Mouse (Mus musculus) spleen, postnatal 10 days (tissue): ENCODE measurements around the gene Phf7.
A peak's percentile ranks its signal among the peaks of the same experiment; 100 is the strongest.

ENCODE experiments used
- DNase-seq, 2 experiments: peaks; one replicate each; pipeline ENCODE4 v3.0.0; 2021 to 2022; ENCODE audit warnings: low spot score in 2 of 2

The Phf7 gene

DNA sequence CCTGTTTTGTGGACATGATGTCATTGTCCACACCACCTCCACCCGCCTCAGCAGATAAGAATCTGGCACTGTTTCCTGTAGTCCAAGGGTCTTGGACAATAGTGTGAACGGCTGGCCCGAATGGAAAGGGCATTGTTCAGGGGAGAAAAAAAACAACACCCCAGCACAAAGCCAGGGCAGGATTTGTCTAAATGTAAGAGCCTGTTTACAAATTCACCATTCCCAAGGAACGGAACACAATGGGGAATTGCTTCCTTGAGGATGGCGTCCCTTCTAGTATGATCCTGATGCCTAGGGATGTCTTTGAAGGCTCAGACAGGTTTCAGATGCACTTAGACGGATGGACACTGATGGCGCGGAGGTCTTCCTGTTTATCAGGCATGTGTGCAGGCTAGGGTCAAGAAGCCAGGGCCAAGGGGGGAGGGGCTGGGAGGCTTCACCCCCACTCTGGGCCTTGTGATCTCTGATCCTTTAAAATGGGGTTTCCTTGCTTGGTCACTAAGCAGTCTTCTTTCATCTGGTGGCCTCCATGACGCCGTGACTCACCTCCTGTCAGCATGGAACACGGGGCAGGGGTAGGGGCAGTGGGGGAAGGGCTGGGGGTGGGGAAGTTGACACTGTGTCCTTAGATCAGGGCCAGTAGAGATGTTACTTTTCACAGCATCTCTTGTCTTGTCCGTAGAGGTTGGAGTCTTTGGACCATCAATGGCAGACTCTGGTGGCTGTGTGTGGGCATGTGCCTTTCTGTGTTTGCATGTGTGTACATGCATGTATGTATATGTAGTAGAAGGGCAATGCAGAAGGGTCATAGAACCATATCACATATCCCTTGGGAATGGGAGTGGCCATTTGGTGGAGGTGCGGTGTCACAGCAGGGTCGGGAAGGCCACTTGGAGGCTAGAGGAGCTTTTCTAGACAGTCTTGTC, 17.8 kb downstream of the Phf7 start:
- no peak for DNase-seq

DNA sequence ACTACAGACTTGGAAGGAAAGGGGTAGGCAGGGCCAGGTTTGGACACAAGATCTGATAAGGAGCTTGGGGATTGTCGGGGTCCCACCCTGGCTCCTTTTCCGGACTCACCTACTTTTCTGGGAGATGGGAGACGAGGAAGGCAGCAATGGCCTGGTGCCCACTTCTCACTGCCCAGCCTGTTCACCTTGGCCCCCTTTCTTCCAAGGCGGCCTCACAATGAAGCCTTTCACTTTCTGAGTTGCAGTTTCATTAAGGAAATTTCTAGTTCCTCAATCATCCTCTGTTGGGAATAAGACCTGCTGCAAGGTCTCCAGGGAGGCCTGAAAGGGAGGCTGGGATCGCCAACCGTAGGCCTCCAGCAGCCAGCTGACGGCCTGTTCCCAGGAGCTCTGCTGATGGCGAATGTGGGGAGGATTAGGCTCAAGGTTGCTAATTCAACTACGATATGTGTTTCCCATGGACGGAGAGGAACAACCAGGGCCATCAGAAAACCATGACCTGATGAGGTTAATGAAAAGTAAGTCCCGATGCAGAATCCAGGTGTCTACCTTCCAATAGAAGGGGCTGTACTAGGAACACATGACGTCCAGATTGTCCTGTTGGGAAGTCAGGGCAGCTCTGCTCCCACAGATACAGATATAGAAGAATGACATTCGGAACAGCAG, 18.6 kb downstream of the Phf7 start:
- no peak for DNase-seq

DNA sequence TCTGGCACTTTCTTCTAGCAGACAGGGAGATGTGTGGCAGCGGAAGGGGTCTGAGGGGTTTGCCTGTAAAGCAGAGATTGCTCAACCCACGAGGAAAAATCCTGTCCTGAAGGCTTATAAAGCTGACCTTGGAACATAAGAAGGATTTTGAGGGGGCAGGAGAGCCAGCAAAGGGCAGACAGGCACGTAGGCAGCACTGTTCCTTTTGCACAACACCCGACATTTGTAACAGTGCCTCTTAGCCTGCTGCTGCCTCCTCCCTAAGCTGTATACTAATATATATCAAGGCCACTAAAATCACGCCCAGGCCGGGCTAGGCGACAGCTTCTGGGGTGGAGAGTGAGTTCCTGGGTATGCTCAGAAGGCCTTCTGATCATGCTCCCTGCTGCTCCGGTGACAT, 20.7 kb downstream of the Phf7 start:
- no peak for DNase-seq

DNA sequence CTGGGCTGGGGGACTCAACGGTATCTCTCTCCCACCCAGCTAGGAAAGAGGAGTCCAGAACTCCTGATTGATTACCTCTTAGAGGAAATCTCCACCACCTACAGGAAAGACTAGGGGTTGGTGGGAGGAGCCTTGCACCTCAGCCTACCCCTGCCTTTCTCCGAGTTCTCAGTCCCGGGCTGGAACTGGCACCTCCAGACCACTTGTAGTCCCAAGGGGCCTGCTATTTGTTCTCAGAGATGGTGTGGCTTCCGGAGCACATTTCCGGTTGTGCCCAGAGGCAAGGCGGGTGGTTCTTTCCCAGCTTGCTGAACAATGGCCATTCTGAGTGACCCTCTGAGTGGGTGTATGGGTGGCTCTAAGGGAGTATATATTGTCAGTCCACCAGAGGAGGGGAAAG, 22.9 kb downstream of the Phf7 start:
- DNase-seq: peak in 1 of 2 experiments; percentile 52

DNA sequence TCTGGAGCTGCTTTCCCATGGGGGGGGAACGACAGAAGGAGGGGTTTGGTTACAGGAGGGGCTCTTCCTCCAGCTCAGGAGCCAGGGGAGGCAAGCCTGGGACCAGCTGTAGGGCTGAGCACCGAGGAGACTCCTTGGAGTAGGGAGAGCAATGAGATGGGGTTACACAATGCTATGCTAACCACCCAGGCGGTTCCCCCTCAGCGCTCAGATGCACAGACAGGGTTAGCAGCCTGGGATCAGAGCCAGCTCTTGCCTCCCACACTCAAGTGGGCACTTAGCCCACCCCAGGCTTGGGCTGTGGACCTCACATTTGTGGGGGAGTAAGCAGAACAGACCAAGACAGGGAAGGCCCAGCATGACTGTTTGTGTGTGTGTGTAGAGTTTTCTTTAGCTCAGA, 24.1 kb downstream of the Phf7 start:
- peak in 1 of 2 experiments; percentile 41 for DNase-seq

DNA sequence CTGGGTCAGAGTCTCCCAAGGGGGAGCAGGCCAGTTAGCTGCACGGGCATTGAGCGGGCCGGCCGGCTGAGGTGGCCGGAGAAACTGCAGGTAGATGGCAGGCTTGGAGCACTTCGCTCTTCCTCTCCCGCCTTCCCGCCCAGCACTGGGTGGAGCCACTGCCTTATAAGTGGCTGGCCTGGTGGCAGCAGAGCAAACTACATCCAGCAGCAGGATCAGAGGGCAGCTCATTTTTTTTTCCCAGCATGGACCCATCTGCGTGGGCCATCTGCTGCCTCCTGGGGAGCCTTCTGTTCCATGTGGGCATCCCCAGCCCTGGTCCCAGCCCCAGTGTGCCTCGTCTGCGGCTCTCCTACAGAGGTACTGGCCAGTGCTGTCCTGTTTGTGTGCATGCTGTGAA, 33.5 kb downstream of the Phf7 start, which contains the start of gene Sema3g:
Gene Sema3g (plus strand): TSS at position 195 of the 400 bp plus-strand sequence.
- peak in 1 of 2 experiments; percentile 74 for DNase-seq

DNA sequence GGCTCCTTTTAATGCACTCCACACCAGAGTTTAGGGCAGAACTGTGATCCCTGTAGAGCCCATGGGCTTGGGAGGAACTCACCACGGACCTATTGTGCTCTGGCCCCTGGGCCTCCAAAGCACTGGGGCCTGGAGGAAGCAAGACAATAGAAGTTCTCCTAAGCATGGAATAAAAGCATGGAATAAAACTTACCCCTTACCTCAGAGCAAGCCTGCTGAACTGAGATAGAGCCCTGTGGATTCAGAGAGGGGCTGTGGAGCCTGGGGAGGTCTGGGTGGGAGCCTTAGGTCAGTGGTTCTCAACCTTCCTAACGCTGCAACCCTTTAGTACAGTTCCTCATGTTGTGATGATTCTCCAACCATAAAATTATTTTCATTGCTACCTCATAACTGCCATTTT, 34.3 kb downstream of the Phf7 start, which contains the start of gene Nisch:
Gene Nisch (minus strand): TSS at position 101 of the 400 bp plus-strand sequence.
- DNase-seq: no peak

DNA sequence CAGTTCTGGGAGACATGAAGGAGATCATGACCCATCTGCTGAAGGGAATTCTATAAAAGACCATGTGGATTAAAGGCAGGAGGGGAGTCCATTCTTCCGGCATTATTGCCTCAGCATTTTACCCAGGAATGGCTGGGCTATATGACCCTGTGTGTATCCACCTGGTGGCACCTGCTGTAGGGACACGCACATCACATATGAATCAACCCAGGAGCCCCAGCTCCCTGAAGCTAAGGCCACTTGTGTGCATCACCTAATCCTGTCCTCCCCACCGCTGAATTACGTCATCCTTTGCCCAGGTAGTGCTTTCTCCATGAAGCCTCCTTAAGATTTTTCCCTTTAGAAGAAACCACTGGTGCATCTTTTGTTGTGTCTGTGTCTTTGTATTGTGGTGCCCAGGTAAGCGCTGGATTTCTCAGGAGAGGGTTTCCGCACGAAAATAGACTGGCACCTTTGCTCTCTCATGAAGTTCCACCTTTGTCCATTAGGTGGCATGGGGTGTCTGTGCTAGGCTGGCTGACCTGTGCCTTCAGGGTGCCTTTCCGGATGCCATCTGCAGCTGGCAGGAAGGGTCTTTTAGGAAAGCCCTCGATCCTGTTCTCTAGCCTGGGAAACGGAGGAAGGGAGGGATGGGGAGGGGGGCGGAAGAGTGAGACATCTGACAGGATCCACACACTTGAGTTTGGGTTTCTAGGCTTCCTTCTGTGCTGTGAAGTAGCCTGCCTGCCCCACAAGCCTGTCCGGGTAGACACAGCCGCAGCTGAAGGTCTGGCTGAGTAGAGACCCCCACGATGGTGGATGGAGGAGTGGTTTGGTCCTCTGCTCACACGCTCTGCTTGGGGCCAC, 35.7 kb downstream of the Phf7 start:
- peak; percentile 58 to 78 for DNase-seq

DNA sequence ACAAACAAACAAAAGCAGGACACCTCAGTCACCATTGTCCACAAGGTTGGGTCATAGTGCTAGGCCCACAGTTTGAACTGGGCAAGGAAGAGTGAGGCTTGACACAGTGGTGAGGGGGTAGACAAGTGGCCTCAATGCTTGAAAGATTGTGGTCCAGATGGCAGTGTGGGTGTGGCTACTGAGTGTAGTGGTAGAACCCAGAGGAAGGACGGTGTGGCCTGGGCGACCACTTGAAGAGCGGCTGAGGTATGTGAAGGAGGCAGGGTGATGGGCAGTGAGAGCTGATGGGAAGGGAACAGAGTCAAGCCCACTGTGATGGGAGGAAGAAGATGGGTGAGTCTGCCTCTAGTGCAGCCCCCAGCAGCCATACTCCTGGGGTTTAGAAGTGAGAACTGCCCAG, 36.4 kb downstream of the Phf7 start:
- DNase-seq: no peak

DNA sequence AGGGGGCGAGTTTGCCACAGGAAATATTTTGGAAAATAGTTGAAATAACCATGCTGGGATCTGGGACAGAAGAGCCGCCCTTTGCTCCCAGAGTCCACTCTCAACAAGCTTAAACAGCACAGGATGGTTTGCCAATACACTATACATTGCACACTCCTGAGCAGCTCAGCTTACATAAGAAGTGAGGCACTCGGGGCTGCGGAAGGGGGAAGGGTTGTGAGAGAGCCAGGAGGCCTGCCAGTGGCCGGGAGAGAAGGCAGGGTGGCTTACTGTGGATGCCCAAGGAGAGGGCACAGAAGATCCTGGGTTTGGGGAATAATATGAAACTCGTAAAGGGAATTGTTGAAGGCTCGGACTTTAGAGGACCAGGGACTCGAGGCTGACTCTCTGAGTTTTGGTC, 37.2 kb downstream of the Phf7 start:
- DNase-seq: no peak

DNA sequence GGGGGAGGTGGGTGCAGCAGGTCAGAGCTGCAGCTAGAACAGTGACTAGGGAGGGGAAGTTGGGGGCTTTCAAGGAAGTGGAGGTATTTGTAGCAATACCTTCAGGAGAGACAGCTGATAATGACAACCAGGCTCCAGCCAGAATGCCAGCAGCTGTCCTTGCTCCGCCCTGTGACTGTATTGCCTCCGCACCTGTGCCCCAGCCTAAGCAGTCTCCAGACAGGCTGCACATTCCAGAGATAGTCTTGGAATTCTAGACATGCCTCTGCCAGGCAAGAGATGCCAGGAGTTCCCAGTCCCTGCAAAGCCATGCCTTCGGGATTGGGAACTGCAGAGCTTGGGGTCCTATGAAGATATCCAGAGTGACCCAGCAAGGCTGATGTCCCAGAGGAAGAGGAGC, 38.6 kb downstream of the Phf7 start:
- no peak for DNase-seq

DNA sequence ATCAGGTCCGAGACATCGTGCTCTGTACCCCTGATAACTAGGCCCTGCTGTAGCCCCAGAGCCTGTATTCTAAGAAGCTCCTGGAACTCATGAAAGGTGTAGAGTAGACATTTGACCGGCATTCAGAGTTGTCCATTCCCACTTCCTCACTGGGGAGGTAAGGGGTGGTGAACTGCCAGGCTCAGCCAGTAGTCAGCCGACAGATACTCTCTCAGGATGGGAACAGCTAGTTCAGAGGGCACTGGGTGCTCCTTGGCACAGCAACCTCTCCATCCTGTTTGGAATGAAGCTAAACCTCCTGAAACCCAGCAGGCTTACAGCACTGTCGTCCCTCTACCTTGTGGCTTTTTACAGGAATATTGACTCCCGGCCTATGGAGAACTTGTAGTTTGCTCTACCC, 39.3 kb downstream of the Phf7 start:
- no peak for DNase-seq

DNA sequence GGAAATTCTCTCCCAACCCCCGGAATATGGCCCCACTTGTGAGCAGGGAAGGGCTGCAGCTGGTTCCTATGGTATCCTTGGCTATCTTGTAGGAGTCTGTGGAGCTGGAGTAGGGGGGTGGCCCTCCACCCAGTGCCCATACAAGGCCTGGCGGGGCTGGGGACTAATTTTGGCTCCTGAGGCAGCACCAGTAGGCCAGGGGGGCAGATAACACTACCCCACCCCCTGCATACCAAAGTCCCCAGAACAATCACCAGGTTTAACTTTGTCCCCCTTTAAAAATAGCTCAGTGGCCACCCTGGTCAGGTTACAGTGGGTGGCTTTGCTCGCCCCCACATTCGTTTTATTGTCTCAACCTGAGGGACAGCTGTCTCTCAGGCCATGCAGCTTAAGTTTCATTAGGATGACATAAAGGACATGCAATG, 42.0 kb downstream of the Phf7 start:
- DNase-seq: no peak

DNA sequence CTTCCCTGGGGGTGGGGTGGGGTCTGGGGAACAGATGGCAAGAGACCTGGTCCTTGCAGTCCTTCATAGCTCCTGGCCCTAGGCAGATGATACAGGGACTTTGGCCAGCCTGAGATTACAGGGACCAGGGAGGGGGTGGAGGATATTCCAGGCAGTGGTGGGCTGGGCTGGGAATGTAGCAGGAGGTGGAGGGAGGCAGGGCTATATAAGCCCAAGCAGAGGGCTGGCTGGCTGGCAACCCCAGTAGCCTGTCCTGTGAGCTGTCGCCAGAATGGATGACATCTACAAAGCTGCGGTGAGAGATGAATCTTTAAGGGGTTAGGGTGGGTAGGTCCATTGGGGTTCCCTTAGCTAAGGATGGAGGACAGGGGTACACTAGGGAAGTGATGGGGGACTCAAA, 43.0 kb downstream of the Phf7 start, which contains the start of gene Tnnc1:
Gene Tnnc1 (plus strand): TSS at position 229 of the 400 bp plus-strand sequence.
- DNase-seq: no peak

DNA sequence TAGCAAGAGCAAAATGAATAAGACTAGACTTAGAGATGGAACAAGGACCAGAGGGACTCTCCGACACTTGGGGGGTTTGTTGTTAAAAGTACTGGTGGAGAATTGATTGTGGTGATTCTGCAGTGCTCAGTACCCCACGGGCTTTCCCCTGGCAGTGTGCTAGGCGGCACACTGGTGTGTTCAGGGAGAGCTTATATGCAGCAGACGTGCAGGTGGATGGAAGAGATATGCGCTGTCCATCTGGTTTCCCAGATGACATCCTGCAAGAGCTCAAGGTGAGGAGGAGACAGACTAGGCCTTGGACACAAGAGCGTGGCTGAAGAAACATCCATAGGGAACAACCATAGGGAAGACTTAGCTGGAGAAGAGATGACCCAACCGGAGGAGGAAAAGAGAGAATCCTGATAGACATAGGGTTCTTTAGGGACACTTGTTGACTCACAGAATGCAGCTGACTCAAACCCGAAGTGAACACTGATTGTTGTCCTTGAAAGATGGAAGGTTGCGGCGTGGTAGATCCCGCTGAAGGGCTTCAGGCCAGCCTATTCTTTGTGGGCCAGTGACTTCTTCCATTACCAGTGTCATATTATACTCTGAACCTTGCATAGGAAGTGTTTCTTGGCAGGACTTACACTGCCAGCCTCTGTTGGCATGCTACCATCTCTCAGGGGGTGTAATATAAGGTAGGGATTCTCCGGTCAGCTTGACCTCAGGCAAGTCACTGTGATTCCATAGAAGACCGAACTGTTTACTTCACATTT, 43.9 kb downstream of the Phf7 start:
- peak in 1 of 2 experiments; percentile 53 for DNase-seq

DNA sequence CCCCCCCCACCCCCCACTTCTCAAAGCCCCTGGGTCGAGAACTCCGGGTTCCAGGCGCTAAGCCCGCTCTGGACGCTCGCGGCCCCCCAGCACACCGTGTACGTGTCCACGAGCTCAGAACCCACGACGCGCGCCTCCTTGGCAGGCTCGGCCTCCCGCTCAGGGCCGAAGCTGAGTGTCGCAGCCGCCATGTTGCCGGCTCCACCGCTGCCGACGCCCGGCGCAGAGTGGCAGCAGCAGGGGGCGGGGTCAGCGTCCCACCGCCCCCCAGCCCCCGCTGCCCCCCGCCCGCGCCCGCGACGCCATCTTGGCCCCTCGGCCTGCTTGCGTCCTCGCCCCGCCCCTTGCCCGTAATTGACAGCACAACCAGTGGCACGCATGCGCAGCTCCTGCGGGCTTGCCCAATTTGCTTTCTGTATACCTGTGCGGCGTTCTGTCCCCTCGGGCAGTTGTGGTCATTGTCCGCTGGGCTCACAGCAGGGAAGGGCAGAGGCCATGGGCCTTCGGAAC, 44.6 kb downstream of the Phf7 start:
- DNase-seq: peak; percentile 91 to 98

DNA sequence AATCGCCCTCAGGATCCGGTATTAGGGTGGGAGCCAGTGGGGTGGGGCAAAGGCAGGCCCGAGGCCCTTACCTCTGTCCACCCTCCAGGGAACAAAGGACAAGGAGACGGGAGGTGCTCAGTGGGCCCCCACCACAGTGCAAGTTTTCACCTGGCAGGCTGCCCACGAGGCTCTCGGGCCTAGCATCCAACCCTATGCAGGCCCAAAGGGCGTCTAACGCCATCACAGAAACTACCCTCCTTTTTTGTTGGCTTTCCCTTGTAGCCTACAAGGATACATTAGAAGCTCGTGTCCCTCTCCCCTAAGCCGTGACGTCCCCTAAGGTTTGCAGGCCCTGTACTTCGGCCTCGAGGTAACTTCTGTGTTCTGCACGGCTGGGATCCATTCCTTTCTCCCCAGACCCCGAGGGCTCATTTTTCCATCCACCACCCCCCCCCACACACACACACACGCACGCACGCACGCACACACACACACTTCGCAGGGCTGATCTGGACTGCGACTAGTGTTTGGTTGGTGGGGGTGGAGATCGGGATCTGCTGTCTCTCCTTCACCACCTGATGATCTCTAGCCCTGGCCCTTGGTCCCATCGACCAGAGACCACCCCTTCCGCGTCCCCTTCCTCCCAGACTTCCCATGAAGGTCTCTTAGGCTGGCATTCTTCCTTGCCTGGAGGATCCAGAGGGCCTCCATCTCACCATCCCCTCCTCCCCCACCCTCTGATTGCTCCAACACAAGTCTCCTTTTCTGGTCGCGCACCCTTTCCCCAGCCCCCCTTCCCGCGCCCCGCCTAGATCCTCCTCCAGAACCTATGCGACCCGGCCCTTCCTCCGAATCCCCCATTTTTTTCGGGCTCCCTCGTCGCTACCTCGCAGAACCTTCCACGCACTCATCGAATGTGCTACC, 45.3 kb downstream of the Phf7 start:
- DNase-seq: peak; percentile 55 to 57

DNA sequence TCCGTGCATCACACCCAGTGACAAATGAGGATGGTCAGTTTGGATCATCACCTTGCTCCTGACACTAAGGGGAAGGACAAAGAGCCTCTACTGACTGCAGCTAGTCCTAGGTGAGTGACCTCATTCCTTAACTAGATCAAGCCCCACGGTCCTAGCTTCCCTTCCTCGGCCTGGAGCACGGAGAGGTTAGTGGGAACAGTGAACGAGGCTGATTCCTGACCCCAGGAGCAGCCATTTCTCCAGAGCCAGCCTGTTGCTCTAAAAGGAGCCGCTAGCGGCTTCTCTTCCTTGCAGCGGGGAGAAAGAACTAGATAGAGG, 45.9 kb downstream of the Phf7 start:
- DNase-seq: peak in 1 of 2 experiments; percentile 37

DNA sequence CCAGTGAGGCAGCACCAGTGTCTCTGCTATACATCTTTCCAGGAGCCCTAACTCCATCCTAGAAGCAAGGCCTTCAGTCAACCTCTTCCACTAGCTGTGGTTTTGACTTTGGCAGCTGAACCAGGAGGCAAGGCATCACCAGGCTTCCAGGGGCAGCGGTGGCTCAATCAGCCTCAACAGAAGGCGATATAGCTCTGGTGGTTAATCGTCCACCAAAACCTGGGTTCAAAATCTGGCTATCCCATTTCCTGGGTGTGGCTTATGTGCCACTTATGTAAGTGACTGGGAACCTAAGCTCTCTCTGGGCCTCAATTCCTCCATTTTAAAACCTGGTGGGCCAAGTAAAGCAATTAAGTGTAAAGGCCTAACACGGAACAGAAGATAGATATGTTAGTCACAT, 46.3 kb downstream of the Phf7 start:
- no peak for DNase-seq

DNA sequence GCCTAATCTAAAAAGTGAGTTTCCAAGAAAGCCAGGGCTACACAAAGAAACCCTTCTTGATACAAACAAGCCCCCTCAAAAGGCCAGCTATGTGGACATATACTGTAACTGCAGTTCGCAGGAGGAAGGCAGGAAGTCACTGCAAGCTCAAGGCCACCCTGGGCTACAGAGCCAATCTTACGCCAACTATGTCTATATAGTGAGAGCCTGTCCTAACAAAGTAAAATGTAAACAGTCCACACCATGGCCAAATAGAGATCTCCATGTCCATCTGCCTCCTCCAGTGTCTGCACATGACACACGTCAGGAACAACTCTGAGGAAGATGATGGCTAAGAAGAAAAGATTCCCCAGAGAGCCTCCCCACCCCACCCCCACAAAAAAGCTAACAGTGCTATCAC, 51.1 kb downstream of the Phf7 start:
- DNase-seq: no peak
